Mouse (Mus musculus) testis, adult 2 months (tissue): Measurements from ENCODE around the gene Rhou.

Experiments used
- CTCF ChIP-seq: fragments of 200-500 bp; IDR thresholded peaks from 2 replicates; pipeline ENCODE4 v1.5.1; 2012; ENCODE audit warnings: low read depth, mild to moderate bottlenecking, inconsistent platforms, low read length, moderate library complexity; ENCODE audit not compliant: control insufficient read depth, insufficient read depth, insufficient replicate concordance
- POLR2A ChIP-seq: fragments of 200-500 bp; IDR thresholded peaks from 2 replicates; pipeline ENCODE4 v1.6.1; 2012; ENCODE audit warnings: low read depth, mild to moderate bottlenecking, inconsistent platforms, low read length, moderate library complexity; ENCODE audit not compliant: control insufficient read depth

DNA sequence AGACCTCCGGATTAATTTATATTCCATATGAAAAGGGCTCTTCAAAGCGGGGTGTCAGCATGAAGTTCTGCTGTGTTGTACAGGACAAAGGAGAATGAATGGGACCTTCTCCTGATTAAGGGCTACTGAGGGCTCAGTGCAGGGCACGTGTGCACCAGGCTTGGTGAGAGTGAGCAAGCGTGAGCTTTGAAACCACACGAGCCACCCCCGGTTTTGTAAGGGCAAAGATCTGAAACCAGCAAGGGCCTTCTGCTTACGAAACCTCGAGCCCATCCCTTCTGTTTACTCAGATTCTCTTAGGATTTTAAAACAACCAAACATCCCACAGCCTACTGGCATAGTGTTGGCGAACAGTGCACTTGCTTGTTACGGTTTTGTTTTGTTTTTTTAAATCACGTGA is 7.8 kb downstream of the Rhou start:
- TF ChIP-seq CTCF: no peak
- TF ChIP-seq POLR2A: no peak
